Mouse (Mus musculus) megakaryocyte, embryonic 14.5 days (primary cell): ENCODE measurements at regions not wholly inside any gene's neighbourhood (a gene's known extent, or its start where the extent isn't known, plus 50 kb on each side); places are given as distances from the start of the nearest gene placed in this dataset.

ENCODE experiments used
- H3K27me3 ChIP-seq: replicated peaks from 2 replicates; pipeline ENCODE3; 2012; ENCODE audit warnings: inconsistent platforms
- H3K36me3 ChIP-seq: replicated peaks from 2 replicates; pipeline ENCODE3; 2012; ENCODE audit warnings: low read length, inconsistent platforms, mixed read lengths
- H3K4me1 ChIP-seq: 2 replicates; pipeline ENCODE4 v1.6.1; 2012; ENCODE audit warnings: inconsistent platforms
- H3K4me3 ChIP-seq: replicated peaks from 2 replicates; pipeline ENCODE3; 2012; ENCODE audit warnings: moderate library complexity, mild to moderate bottlenecking, inconsistent platforms
- H3K9me3 ChIP-seq: 2 replicates; pipeline ENCODE4 v1.6.1; 2012; ENCODE audit warnings: inconsistent platforms
- FLI1 ChIP-seq: IDR thresholded peaks from 2 replicates; pipeline ENCODE4 v1.6.1; 2012; ENCODE audit warnings: low read length, inconsistent platforms, mixed read lengths
- GATA1 ChIP-seq: IDR thresholded peaks from 3 replicates; pipeline ENCODE4 v1.6.1; 2012; ENCODE audit warnings: mixed read lengths, low read length, inconsistent platforms, borderline replicate concordance

GRCm38 (mm10) chr11:112659911-112660310 lies 122.1 kb upstream of the Sox9 start:
- TF ChIP-seq GATA1 (no peak), FLI1 (no peak)

GRCm38 (mm10) chr11:112661426-112661825 lies 120.6 kb upstream of the Sox9 start:
- no peaks in the 10 kb centered on the region for H3K36me3 ChIP-seq
- H3K9me3 ChIP-seq: peaks cover 27% of the 10 kb centered on the region
- H3K27me3 ChIP-seq: no peaks in the 10 kb centered on the region
- no peak overlapping the region for H3K4me3 ChIP-seq
- TF ChIP-seq GATA1 (no peak), FLI1 (no peak)
- H3K4me1 ChIP-seq: no peaks in the 10 kb centered on the region

More at GRCm38 (mm10) chr11:112659911-112660310, 122.1 kb upstream of the Sox9 start:
- H3K4me3 ChIP-seq: no peak overlapping the region
- no peaks in the 10 kb centered on the region for H3K4me1 ChIP-seq
- no peaks in the 10 kb centered on the region for H3K27me3 ChIP-seq
- peaks cover 20% of the 10 kb centered on the region for H3K9me3 ChIP-seq
- H3K36me3 ChIP-seq: no peaks in the 10 kb centered on the region

GRCm38 (mm10) chr11:112667311-112667710 lies 114.7 kb upstream of the Sox9 start:
- no peaks in the 10 kb centered on the region for H3K4me1 ChIP-seq
- H3K36me3 ChIP-seq: no peaks in the 10 kb centered on the region
- H3K9me3 ChIP-seq: peaks cover 34% of the 10 kb centered on the region
- no peaks in the 10 kb centered on the region for H3K27me3 ChIP-seq
- no peak overlapping the region for H3K4me3 ChIP-seq
- TF ChIP-seq FLI1: no peak
- TF ChIP-seq GATA1: no peak

GRCm38 (mm10) chr11:112672086-112672485 lies 109.9 kb upstream of the Sox9 start:
- H3K9me3 ChIP-seq: peaks cover 29% of the 10 kb centered on the region
- TF ChIP-seq GATA1: no peak
- TF ChIP-seq FLI1: no peak
- H3K27me3 ChIP-seq: no peaks in the 10 kb centered on the region

GRCm38 (mm10) chr11:112690047-112690446 lies 92.0 kb upstream of the Sox9 start:
- TF ChIP-seq GATA1 (no peak), FLI1 (no peak)
- H3K9me3 ChIP-seq: peaks cover 52% of the 10 kb centered on the region

More at GRCm38 (mm10) chr11:112672086-112672485, 109.9 kb upstream of the Sox9 start:
- Histone ChIP-seq H3K4me3 (no peak overlapping the region), H3K36me3 (no peaks in the 10 kb centered on the region), H3K4me1 (no peaks in the 10 kb centered on the region)

GRCm38 (mm10) chr11:112706091-112706490 lies 75.9 kb upstream of the Sox9 start:
- H3K27me3 ChIP-seq: no peaks in the 10 kb centered on the region
- H3K9me3 ChIP-seq: peaks cover 54% of the 10 kb centered on the region
- no peak overlapping the region for H3K4me3 ChIP-seq
- no peaks in the 10 kb centered on the region for H3K36me3 ChIP-seq
- no peaks in the 10 kb centered on the region for H3K4me1 ChIP-seq
- TF ChIP-seq GATA1 (no peak), FLI1 (no peak)

More at GRCm38 (mm10) chr11:112690047-112690446, 92.0 kb upstream of the Sox9 start:
- Histone ChIP-seq H3K4me3 (no peak overlapping the region), H3K4me1 (no peaks in the 10 kb centered on the region), H3K36me3 (no peaks in the 10 kb centered on the region), H3K27me3 (no peaks in the 10 kb centered on the region)

- no peaks in the 10 kb centered on the region for H3K36me3 ChIP-seq
- H3K4me3 ChIP-seq: no peak overlapping the region
- TF ChIP-seq GATA1 (no peak), FLI1 (no peak)
- H3K27me3 ChIP-seq: no peaks in the 10 kb centered on the region
- peaks cover 56% of the 10 kb centered on the region for H3K9me3 ChIP-seq
- no peaks in the 10 kb centered on the region for H3K4me1 ChIP-seq
Observed at GRCm38 (mm10) chr11:112708119-112708730, 73.8 kb upstream of the Sox9 start.

- Histone ChIP-seq H3K4me3 (no peak overlapping the region), H3K36me3 (no peaks in the 10 kb centered on the region), H3K27me3 (no peaks in the 10 kb centered on the region), H3K9me3 (peaks cover 53% of the 10 kb centered on the region), H3K4me1 (no peaks in the 10 kb centered on the region)
- TF ChIP-seq GATA1 (no peak), FLI1 (no peak)
Observed at GRCm38 (mm10) chr11:112711656-112712055, 70.4 kb upstream of the Sox9 start.

GRCm38 (mm10) chr11:112718547-112718946 lies 63.5 kb upstream of the Sox9 start:
- no peak for TF ChIP-seq GATA1
- TF ChIP-seq FLI1: no peak
- Histone ChIP-seq H3K9me3 (peaks cover 65% of the 10 kb centered on the region), H3K4me1 (no peaks in the 10 kb centered on the region), H3K27me3 (no peaks in the 10 kb centered on the region), H3K4me3 (no peak overlapping the region), H3K36me3 (no peaks in the 10 kb centered on the region)

GRCm38 (mm10) chr11:112720652-112721051 lies 61.4 kb upstream of the Sox9 start:
- Histone ChIP-seq H3K9me3 (peaks cover 61% of the 10 kb centered on the region), H3K27me3 (no peaks in the 10 kb centered on the region), H3K4me3 (no peak overlapping the region), H3K4me1 (no peaks in the 10 kb centered on the region), H3K36me3 (no peaks in the 10 kb centered on the region)
- TF ChIP-seq FLI1 (no peak), GATA1 (no peak)
